Mouse (Mus musculus) kidney, embryonic 16.5 days (tissue): ENCODE results near the gene Rnf2. TPM values are rescaled to one million over a fixed set of nuclear protein-coding genes. Genes with fewer than 3 reads are reported as not detected.

ENCODE experiments used
- ATAC-seq: fragments of 200-750 bp; cut with Nextera tagmentation; 2 replicates; pipeline ENCODE4 v1.8.0; 2017; ENCODE audit warnings: moderate TSS enrichment; ENCODE audit not compliant: low FRiP score, low TSS enrichment
- H3K27ac ChIP-seq: fragments of 300-500 bp; sonication (generic); 2 replicates; pipeline ENCODE4 v1.5.1; 2014; ENCODE audit warnings: low read length
- H3K27me3 ChIP-seq: fragments of 300-500 bp; sonication (generic); 2 replicates; pipeline ENCODE4 v1.6.1; 2014; ENCODE audit warnings: low read length, control low read depth, mixed read lengths; ENCODE audit not compliant: insufficient read depth
- H3K36me3 ChIP-seq: fragments of 300-500 bp; sonication (generic); 2 replicates; pipeline ENCODE4 v1.6.1; 2014; ENCODE audit warnings: low read length, control low read depth, mixed read lengths; ENCODE audit not compliant: insufficient read depth
- H3K4me1 ChIP-seq: fragments of 300-500 bp; sonication (generic); 2 replicates; pipeline ENCODE4 v1.6.1; 2014; ENCODE audit warnings: low read length, control low read depth, mixed read lengths; ENCODE audit not compliant: insufficient read depth
- H3K4me2 ChIP-seq: fragments of 300-500 bp; sonication (generic); replicated peaks from 2 replicates; pipeline ENCODE4 v1.6.1; 2014; ENCODE audit warnings: low read depth, low read length
- H3K4me3 ChIP-seq: fragments of 300-500 bp; sonication (generic); 2 replicates; pipeline ENCODE4 v1.5.1; 2014; ENCODE audit warnings: mild to moderate bottlenecking, low read length
- H3K9ac ChIP-seq: fragments of 300-500 bp; sonication (generic); replicated peaks from 2 replicates; pipeline ENCODE4 v1.6.1; 2014; ENCODE audit warnings: low read length
- H3K9me3 ChIP-seq: fragments of 300-500 bp; sonication (generic); 2 replicates; pipeline ENCODE4 v1.6.1; 2016; ENCODE audit warnings: low read length, control low read depth
- WGBS: fragments of 180-500 bp; shearing (Covaris S2); extraction: QIAGEN DNeasy Blood & Tissue Kit; methylation state at CpG from one replicate; pipeline ENCODE4 v1.1.7; 2014; 5-methylcytosine and 5-hydroxymethylcytosine counted together
- polyA plus RNA-seq: library from polyadenylated mRNA; unstranded; fragments of >200 nt; fragmentation: Nextera tagmentation; extraction: Ambion mirVana; gene quantifications from 2 replicates; pipeline ENCODE4 v1.2.1, GENCODE M21; 2015

Rnf2 gene
- 97.0 and 100 TPM in 2 replicates for polyA plus RNA-seq

DNA sequence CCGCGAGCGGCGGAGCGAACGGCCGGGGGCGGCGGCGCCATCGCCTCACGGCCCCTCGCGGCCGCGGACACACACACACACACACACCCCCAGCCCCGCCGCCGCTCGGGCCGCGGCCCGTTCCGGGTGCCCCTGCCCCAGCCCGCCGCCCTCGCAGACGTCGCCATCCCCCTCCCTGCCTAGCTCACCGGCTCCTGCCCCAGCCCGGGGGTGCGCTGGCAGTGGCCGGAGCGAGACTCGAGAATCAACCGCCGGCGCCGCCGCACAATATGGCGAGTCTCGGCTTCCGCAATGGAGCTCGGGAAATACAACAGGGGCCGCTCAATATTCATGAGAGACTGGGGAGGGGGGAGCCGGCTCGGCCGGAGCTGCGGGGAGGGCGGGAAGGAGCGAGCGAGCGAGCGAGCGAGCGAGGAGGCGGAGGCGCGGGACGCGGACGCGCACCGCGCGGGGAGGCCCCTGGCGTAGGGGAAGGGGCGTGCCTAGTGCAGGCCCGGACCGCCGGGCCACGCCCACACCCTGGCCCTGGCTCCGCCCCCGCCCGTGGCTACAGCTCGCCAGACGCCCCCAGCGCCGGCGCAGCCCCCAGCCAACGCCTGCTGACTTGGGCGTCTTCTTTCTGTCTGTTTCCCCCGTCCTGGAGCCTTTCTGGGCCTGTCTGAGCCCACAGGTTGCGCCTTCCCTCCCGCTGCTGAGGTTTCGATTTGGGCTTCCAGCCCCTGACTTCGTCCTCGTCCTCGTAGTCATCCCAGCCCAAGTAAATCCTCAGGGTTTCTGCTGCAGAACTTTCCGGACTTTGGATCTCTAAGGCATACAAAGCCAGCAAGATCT lies at the start of gene Rnf2:
Gene Rnf2, minus strand, starts transcription at position 425 of the 831 bp plus-strand sequence.
- peaks cover 20% of the 10 kb centered on the region; the same call in 1 of the 2 replicates for H3K4me1 ChIP-seq
- peak within 1 kb of the TSS; percentile 97 for H3K27ac ChIP-seq
- peak within 1 kb of the TSS; percentile 90 for H3K4me3 ChIP-seq
- H3K36me3 ChIP-seq, result no peaks in the 10 kb centered on the region
- peak within 1 kb of the TSS; percentile 71 for H3K4me2 ChIP-seq
- H3K27me3 ChIP-seq, result no peaks in the 10 kb centered on the region
- no peaks in the 10 kb centered on the region for H3K9me3 ChIP-seq
- H3K9ac ChIP-seq, result peak within 1 kb of the TSS; percentile 94
- 0% methylated on average over 67 of the region's 90 CpGs for whole genome bisulfite sequencing
- ATAC-seq, result peak; percentile 98

DNA sequence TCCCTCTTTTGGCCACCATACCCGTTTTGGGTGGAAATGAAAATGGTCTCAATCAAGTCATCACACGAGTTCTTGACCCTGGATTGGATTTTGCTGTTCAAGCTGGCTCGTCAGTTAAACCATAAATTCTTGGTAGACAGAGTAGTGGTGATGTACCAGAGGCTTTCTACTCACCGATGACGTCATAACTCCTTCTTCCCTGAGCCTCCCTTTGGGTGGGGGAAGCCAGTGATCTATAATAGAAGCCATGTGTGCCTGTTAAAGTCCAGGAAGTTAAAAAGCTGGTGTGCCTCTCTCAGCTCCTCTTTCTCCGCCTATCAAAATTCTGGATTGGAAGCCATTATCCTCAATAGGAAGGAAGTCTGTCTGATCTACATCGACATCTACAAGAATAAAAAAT lies 49.0 kb upstream of the Rnf2 start:
- no peak overlapping the region for H3K4me2 ChIP-seq
- no peaks in the 10 kb centered on the region for H3K36me3 ChIP-seq
- 66% methylated on average over 7 of the region's 7 CpGs for WGBS
- no peak overlapping the region for H3K9ac ChIP-seq
- H3K27ac ChIP-seq, result peak overlapping the region; percentile 88
- no peaks in the 10 kb centered on the region for H3K9me3 ChIP-seq
- peaks cover 7% of the 10 kb centered on the region for H3K4me1 ChIP-seq
- no peak for ATAC-seq
- no peak overlapping the region for H3K4me3 ChIP-seq
- H3K27me3 ChIP-seq, result no peaks in the 10 kb centered on the region

DNA sequence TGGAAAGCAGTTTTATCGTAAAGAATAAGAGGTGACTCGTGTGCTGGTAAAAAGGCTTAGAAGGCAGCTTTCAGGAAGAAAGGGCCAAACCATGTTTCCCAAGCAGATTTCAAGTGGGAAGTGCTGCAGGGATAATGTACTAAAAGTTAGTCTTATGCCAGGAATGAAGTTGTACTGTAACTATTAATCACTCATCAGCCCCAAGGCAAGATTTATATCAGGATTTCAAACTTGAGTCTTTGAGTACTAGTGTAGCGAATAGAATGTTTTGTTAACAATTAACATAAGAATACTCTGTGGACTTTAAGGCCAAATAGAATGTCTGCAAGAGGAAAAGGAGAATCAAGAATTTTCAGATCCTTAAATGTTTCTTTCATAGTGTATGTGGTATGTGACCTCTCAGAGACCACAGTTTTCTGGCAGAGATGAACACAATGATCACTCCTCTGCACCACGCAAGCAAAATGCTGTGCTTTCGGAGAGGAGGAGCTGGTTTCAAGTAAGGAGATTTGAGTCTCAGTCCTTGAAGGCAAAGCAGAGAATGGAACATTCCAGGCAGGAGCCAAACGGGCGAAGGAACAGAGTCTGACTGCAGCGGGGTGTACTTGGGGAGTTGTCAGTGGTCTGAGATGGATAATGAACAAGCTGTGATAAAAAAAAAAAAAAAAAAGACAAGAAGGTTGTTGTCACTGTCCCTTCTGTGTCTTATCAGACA lies 48.3 kb upstream of the Rnf2 start:
- Histone ChIP-seq H3K4me1 (peaks cover 7% of the 10 kb centered on the region), H3K27me3 (no peaks in the 10 kb centered on the region), H3K27ac (peak overlapping the region; percentile 88), H3K9ac (no peak overlapping the region), H3K9me3 (no peaks in the 10 kb centered on the region), H3K4me3 (no peak overlapping the region), H3K36me3 (no peaks in the 10 kb centered on the region), H3K4me2 (0 out of 2 replicates have a peak overlapping the region, but pooled peaks have one; percentile 26)
- 44% methylated on average over 8 of the region's 8 CpGs for WGBS
- ATAC-seq, result peak; percentile 57

DNA sequence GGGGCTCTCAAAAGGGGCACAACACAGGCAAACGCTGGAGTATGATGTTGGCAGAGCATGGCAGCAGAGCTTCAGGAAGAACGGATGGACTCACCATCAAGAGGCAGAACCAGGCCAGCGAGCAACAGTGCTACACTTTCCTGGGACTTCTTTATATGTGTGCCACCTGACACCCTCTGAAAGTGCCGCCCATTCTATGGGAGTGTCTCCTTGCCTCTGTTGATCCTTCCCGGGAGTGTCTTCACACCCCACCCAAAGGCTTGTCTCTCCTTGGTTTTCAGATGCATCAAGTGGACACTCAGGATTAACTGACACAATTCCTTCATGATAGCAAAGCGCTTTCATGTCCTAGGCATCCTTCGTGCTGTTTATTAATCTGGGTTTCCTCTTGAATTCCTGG lies 44.8 kb upstream of the Rnf2 start:
- Histone ChIP-seq H3K4me1 (no peaks in the 10 kb centered on the region; the same call in none of the 2 replicates), H3K4me3 (no peak overlapping the region), H3K9ac (no peak overlapping the region), H3K27me3 (no peaks in the 10 kb centered on the region), H3K27ac (no peak overlapping the region), H3K4me2 (no peak overlapping the region), H3K9me3 (no peaks in the 10 kb centered on the region), H3K36me3 (no peaks in the 10 kb centered on the region)
- WGBS, result 83% methylated on average over 7 of the region's 7 CpGs
- ATAC-seq, result no peak

DNA sequence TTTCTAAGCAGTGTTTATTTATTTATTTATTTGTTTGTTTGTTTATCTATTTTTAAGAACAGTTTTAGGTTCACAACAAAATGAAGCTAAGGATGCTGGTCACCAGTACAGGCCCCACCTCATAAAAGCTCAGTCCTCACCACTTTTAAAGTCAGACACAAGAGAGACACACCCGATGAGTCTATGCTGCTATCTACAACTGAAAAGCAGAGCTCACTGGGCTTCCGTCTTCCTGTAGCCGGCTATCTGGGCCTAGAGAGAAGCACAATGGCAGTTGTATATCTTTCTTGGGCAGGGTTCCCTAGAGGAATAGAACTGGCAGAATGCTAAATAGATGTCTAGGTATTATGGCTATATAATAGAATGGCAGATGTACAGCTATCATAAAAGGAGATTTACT lies 43.8 kb upstream of the Rnf2 start:
- H3K27ac ChIP-seq, result no peak overlapping the region
- H3K4me1 ChIP-seq, result no peaks in the 10 kb centered on the region; the same call in none of the 2 replicates
- H3K9ac ChIP-seq, result no peak overlapping the region
- no peak overlapping the region for H3K4me2 ChIP-seq
- ATAC-seq, result no peak
- no peaks in the 10 kb centered on the region for H3K36me3 ChIP-seq
- no peaks in the 10 kb centered on the region for H3K9me3 ChIP-seq
- 84% methylated on average over 3 of the region's 3 CpGs for WGBS
- no peaks in the 10 kb centered on the region for H3K27me3 ChIP-seq
- no peak overlapping the region for H3K4me3 ChIP-seq

DNA sequence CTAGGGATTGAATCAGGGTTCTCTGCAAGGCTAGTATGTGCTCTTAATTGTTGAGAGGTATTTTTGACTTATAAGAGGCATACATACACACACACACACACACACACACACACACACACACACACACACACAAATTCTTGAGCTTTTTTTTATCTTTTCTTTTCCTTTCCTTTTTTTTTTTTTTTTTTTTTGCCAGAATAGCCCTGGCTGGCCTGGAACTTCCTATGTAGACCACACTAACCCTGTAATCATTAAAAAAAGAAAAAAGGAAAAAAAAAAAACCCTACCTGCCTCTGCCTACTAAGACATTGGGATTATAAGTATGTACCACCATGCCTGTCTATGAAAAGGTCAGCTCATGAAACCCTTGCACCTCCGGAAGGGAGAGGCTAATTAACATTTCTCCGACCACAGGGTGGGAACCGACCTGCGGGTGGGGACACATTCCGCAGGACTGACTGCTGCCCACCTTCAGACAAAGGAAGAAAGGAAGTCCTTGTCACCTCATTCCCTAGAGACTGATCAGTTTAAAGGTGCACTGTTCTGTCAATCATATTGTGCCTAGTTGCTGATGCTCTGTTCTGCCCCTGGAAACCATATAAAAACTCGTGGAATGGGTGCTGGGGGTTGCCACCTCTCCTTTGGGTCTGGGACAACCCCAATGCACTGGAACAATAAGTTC lies 43.2 kb upstream of the Rnf2 start:
- Histone ChIP-seq H3K4me1 (no peaks in the 10 kb centered on the region), H3K27ac (no peak overlapping the region), H3K4me3 (no peak overlapping the region), H3K4me2 (no peak overlapping the region), H3K36me3 (no peaks in the 10 kb centered on the region), H3K9ac (no peak overlapping the region), H3K27me3 (no peaks in the 10 kb centered on the region), H3K9me3 (no peaks in the 10 kb centered on the region)
- WGBS, result 83% methylated on average over 6 of the region's 6 CpGs
- no peak for ATAC-seq

DNA sequence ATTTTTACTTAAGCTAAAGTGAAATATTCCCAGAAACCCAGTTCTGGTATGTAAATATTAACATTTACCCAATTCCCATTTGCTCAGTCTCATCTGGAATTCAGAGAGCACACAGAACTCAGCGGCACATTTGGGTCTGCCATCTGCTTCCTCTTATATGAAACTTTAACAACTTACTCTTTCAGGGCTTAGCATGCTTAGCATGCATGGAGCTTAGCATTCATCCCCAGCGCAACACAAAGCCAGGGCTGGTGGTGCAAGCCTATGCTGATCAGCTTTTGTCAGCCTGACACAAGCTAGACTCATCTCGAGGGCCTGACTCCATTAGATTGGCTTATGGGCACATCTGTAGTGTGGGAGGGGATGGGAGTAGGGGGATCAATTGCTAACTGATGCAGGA lies 25.9 kb upstream of the Rnf2 start:
- Histone ChIP-seq H3K4me3 (no peak overlapping the region), H3K27ac (no peak overlapping the region), H3K4me1 (no peaks in the 10 kb centered on the region), H3K36me3 (no peaks in the 10 kb centered on the region), H3K9me3 (peaks cover 4% of the 10 kb centered on the region; the same call in 1 of the 2 replicates), H3K27me3 (no peaks in the 10 kb centered on the region), H3K9ac (no peak overlapping the region), H3K4me2 (no peak overlapping the region)
- WGBS, result 83% methylated on average over 3 of the region's 3 CpGs
- no peak for ATAC-seq

DNA sequence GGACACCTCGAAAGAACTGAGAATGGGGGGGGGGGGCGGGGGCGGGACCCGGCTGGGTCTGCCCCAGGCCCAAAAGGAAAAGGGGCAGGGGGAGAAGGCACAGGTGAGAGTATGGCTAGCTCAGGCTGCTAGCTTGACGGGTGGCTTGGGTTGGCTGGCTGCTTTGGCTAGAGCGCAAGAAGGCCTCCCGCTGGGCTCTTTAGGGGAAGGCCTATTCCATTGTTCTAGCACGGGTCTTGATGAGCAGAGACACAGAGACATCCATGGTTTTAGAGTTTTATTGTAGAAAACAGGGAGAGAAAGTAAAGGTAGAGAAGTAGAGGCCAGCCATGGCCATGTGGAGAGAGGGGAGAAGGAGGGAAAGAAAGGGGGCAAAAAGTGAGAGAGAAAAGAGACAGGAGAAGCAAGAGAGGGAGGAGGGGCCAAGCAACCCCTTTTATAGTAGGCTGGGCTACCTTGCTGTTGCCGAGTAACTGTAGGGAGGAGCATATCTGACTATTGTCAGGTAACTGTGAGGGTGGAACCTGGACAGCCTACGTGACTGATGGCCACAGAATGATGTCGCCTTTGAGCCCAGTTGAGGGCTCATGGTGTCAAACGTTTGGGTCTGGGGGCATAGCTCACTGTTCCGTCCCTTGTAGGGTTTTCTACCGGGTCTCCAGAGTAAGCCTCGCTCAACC lies 17.0 kb upstream of the Rnf2 start:
- no peak overlapping the region for H3K4me2 ChIP-seq
- H3K4me1 ChIP-seq, result no peaks in the 10 kb centered on the region
- H3K9me3 ChIP-seq, result peaks cover 2% of the 10 kb centered on the region; the same call in 1 of the 2 replicates
- no peak overlapping the region for H3K4me3 ChIP-seq
- H3K9ac ChIP-seq, result no peak overlapping the region
- H3K36me3 ChIP-seq, result no peaks in the 10 kb centered on the region
- ATAC-seq, result no peak
- no peaks in the 10 kb centered on the region for H3K27me3 ChIP-seq
- 82% methylated on average over 12 of the region's 15 CpGs for WGBS
- no peak overlapping the region for H3K27ac ChIP-seq

DNA sequence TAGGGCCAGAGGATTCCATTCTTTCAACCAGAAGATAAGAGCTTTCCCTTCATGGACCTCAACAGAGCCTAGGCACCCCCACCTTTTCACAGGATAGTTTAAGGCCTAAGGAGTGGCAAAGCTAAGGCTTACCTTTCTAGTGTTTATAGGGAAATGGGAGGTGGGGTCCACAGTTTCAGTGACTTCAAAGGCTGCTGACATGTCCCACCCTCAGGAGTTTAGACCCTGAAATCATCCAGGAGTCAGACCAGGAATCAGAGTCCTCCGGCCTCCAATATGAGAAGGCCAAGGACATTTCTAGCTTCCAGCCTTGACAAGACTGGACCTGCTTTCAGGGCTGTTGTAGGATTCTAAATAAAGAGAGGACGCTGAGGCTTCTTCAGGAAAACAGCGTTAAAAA lies 16.1 kb upstream of the Rnf2 start:
- Histone ChIP-seq H3K9ac (no peak overlapping the region), H3K36me3 (no peaks in the 10 kb centered on the region), H3K4me2 (no peak overlapping the region), H3K9me3 (peaks cover 2% of the 10 kb centered on the region; the same call in 1 of the 2 replicates), H3K4me3 (no peak overlapping the region), H3K4me1 (no peaks in the 10 kb centered on the region), H3K27ac (no peak overlapping the region), H3K27me3 (no peaks in the 10 kb centered on the region)
- ATAC-seq, result no peak
- WGBS, result 92% methylated on average over 3 of the region's 3 CpGs
